Mouse (Mus musculus): ENCODE measurements around the gene Snd1. TPM values are rescaled to one million over a fixed set of nuclear protein-coding genes. Genes with fewer than 3 reads are reported as not detected.

Gene Snd1
- total RNA-seq, 2 experiments from 2014 or later, result 126 TPM

GRCm38 (mm10) chr6:28629866-28630265 is 154.9 kb downstream of the Snd1 start:
- no peak for DNase-seq (ENCODE audit: low spot score in 2 of 2)

DNA sequence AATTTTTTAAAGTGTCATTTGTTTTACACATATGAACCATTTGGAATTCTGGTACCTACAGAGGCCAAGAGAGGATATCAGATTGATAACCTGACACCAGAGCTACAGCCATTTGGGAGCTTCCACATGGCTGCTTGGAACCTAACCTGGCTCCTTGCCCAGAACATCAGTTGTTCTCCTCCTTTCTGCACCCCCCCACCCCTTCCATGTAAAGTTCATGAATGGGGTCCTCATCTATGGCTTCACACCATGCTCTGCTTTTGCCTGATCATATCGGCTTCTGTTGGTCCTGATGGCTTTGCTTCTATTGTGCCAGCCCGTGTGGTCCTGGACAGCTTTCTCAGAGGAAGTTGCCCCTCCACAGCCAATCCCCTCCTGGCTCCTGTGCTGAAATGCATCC is 156.0 kb downstream of the Snd1 start:
- no peak for DNase-seq (ENCODE audit: low spot score in 2 of 2)

- peak in 1 of 2 experiments; percentile 45 for DNase-seq (ENCODE audit: low spot score in 2 of 2)
Measured at GRCm38 (mm10) chr6:28633120-28633519, 158.2 kb downstream of the Snd1 start.

DNA sequence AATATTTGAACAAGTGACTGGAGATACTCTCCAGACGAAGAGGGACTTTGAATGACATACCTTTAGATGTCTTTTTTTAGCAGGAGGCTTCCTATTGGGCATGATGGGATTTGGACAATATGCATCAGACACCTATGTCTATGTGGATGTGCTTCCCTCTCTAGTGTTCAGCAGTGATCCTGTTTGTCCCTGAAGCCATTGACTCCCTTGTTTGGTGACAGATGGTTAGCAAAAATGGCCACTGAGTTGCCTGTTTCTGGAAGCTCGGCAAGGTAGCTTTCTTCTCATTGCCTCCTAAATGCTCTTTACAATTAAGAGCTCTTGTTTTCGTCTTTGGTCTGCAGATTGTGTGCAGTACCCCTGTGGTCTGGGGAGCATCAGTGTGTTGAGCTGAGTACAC is 158.7 kb downstream of the Snd1 start:
- DNase-seq (ENCODE audit: low spot score in 2 of 2), result no peak

DNA sequence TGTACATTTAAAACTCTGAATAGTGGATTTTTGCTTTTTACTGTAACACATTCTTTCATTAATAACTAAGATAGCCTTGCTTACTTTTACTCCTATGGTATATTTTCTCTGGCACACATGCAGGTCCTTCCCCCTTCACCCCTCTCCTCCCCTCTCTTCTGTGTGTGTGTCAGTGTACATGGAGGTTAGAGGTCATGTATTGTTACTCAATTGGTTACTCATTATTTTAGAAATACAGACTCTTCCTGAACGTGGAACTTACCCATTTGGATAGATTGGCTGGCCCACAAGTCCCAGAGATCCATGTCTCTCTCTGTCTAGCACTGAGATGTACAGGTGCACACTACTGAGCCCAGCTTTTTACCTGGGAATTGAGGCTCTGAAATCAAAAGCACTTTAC is 160.2 kb downstream of the Snd1 start:
- no peak for DNase-seq (ENCODE audit: low spot score in 2 of 2)

GRCm38 (mm10) chr6:28635531-28636348 is 160.8 kb downstream of the Snd1 start:
- no peak for DNase-seq (ENCODE audit: low spot score in 2 of 2)

DNA sequence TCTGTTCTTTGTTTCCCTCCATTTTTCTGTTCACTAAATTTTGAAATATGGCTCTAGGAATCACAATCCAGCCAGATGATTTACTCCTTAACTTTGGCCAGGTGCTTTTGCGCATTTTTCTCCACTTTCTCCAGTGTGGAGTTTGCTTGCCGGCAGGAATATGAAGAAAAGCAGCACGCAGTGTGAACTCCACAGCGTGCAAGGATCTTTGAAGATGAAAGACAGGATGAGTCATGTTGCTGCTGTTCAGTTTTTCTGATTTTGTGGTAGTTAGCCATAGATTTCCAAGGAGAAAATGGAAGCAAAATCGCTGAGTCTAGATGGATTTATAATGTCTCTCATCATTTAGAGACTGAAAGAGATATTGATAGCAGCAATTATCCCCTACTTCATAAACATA is 165.1 kb downstream of the Snd1 start:
- DNase-seq (ENCODE audit: low spot score in 2 of 2), result no peak

DNA sequence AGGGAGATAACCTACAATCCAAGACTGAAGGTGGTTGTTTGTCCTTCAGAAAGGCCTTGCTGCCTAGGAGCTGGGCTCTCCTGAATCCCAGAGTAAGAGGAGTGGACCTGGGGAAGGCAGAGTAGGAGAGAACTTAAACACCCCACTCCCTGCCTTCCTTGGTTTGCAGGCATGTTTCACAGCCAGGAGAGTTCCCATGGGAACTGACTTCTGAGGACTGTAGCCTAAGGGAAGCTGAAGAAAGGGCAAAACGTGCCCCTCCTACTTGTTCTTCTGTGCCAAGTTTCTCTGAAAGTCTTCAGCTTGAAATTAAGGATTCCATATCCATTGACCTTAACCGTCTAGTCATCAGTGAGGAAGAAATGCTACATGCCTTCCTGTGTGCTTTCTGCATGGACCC is 168.0 kb downstream of the Snd1 start:
- DNase-seq (ENCODE audit: low spot score in 2 of 2), result no peak

DNA sequence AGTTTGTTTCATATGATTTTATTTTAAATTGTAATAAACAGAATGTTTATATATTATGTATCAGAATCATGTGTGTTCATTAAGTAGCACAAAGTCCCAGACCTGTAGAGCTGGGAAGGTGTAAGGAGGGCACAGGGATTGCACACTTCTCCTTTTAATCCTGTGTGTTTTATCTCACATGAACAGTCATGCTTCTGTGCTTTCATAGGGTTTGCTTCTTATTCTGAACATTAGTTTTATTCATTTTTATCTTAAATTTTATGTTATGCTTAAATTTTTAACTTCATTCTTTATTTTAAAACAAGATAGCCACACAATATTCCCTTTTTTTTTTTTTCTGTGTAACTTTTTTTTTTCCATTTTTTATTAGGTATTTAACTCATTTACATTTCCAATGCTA is 170.3 kb downstream of the Snd1 start:
- DNase-seq (ENCODE audit: low spot score in 2 of 2), result no peak

DNA sequence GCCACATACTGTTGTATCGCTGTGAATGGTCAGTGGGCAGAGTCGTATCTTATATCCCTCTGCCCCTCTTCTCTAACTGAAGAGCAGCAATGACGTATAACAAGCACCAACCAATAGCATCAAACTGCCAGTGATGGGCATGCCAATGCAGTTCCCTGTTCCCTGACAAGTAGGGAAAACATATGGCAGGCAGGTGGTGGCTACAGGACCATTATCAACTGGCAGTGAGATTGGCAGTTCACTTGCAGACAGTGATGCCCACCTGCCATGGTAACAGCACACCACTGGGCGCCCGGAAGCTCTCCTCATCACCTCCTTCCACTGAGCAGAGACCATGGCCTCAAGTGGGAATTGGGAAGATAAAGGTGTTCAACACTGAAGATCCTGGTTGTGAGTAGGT is 181.6 kb downstream of the Snd1 start:
- no peak for DNase-seq (ENCODE audit: low spot score in 2 of 2)

- no peak for DNase-seq (ENCODE audit: low spot score in 2 of 2)
Measured at GRCm38 (mm10) chr6:28663004-28663403, 188.1 kb downstream of the Snd1 start.

- no peak for DNase-seq (ENCODE audit: low spot score in 2 of 2)
Measured at GRCm38 (mm10) chr6:28663670-28664069, 188.7 kb downstream of the Snd1 start.

DNA sequence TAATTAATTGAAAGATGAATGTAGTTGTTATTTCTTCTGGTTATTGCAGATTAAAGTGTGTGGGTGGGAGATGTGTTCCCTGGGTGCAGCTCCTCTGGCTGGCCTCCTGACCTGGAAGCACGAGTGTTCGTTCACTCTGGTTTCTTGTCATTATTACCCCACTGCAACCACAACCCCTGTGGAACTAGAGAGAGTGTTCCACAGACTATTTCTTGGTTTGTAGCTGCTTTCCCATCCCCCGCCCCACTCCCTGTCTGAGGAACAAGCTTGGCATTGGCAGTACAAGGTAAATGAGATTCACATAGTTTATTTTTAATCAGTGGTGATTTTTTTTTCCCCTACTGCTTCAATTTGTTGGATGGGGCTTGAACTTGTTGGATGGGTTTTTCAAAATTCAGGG is 189.8 kb downstream of the Snd1 start:
- DNase-seq (ENCODE audit: low spot score in 2 of 2), result no peak

DNA sequence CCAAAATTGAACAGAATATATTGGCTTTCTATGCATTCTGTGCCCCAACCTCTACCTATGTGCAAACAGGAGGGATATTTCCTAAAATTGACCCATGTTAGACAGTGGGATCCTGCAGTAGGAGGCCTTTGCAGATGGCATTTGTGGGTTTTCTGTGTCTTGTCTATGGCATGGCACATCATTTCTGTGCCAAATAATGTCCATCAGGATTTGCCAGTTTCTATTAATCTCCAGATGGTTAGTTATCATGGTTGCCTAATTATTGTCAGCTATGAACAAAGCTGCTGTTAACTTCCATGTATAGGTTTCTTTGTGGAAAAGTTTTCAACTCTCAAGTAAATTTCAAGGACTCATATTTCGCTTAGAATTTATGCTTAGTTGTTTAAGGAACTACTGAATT is 192.6 kb downstream of the Snd1 start:
- no peak for DNase-seq (ENCODE audit: low spot score in 2 of 2)

GRCm38 (mm10) chr6:28669251-28669650 is 194.3 kb downstream of the Snd1 start:
- DNase-seq (ENCODE audit: low spot score in 2 of 2), result no peak

DNA sequence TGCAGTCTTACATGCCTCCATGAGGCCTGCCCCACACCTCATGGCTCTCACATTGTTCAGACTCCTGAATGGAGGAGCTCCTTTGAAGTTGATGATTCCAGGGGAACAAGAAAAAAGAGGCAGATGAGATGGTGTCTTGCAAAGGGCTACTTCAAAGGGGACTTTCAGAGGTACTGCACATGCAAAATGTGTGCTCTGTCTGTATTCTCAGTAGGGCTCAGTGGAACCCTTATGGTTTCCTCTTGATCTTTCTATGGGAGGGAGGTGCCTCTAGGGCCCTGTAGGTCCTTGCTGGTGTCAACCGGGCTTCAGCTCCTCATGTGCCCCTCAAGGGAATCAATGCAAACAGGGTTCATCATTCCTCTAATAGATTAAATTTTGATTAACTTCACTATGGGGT is 197.4 kb downstream of the Snd1 start:
- DNase-seq (ENCODE audit: low spot score in 2 of 2), result no peak

DNA sequence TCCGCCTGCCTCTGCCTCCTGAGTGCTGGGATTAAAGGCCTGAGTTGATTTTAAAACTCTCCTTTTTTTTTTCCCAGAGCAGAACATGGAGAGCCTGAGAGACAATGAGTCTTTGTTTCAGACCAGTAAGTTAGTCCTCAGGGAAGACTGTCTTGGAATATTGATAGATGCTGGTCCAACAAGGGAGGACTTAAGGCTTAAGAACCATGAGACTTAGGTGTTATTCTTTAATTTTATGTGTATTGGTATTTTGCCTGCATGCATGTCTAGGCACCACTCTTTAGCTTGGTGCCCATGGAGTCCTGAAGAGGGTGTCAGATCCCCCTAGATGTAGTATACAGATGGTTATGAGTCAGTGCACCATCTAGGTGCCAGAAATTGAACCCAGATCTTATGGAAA is 199.7 kb downstream of the Snd1 start:
- DNase-seq (ENCODE audit: low spot score in 2 of 2), result no peak

DNA sequence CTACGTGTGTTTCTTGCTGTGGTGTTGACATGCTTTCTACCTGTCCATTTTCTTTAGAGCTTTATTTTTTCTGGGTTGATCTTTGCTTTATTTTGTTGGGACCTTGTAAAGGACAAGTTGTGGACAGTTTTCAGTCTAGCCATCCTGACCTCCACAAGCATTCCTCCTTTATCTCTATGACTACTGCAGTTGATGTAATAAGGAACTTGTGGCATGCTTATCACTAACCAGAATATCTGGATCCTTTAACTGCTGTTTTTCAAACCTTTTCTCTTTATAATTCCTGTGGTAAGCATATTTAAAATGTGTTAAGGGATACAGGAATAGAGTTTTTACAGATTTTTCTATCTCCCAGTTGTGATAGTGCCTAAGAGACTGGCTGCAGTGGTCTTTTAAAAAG is 204.0 kb downstream of the Snd1 start:
- no peak for DNase-seq (ENCODE audit: low spot score in 2 of 2)

- DNase-seq (ENCODE audit: low spot score in 2 of 2), result no peak
Measured at GRCm38 (mm10) chr6:28680537-28680936, 205.6 kb downstream of the Snd1 start.

DNA sequence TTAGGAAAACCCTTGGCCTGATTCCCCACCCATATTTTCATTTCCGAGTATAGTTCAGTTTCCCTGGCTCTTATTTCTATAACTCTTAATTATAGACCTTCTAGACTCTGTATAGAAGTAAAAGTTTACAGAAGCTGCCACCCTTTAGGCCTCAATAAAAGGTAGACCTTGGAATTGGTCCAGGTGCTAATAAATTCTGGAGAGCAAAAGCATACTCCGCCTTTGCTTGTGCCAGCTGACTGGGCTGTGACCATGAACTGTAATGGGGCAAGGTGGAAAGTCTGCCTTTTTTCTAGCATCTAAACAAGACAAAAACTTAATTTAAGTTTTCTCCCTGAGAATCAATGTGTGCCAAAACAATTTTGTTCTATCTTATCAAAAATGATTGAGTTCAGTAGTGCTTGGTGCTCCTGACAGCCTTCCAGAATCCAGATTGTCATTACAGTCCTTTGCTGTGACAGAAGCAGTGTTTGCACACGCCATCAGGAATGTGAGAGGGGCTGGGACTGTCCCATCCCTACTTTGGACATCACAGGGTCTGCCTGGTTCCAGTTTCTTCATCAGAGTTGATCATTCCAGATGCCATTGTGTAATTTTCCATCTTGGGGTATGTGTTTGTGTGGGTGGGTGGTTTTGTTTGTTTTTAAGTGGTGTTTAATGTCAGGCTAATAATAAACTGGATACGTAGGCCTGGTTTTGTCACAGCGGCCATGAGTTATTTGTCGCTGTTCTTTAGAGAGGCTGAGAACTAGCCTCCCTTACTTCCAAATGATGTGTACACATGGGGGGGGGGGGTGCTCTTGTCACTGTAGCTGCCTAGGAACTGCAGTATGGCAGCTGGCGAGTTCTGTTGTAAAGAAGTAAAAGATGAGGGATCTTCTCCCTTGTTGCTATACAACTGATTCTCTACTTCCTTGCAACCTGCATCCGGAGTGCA is 206.8 kb downstream of the Snd1 start:
- DNase-seq (ENCODE audit: low spot score in 2 of 2), result no peak

DNA sequence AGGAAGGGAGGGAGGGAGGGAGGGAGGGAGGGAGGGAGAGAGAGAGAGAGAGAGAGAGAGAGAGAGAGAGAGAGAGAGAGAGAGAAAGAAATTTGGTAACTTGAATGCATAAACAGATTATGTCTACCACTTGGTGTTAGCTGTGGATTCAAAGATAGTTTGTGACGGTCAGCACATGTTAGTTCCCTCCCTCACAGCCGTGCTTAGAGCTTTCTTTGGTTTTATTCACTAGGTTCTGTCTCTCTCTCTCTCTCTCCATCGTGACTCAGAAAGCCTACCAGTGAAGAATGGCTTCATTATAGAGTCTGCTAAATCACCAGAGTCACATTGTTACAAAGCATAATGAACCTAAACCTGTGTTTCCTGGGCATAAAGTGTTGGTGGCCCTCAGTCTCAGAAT is 210.1 kb downstream of the Snd1 start:
- DNase-seq (ENCODE audit: low spot score in 2 of 2), result no peak

- DNase-seq (ENCODE audit: low spot score in 2 of 2), result no peak
Measured at GRCm38 (mm10) chr6:28685745-28686144, 210.8 kb downstream of the Snd1 start.

All from layer of hippocampus, postnatal 10 days (tissue).